In the genomic region with DNA sequence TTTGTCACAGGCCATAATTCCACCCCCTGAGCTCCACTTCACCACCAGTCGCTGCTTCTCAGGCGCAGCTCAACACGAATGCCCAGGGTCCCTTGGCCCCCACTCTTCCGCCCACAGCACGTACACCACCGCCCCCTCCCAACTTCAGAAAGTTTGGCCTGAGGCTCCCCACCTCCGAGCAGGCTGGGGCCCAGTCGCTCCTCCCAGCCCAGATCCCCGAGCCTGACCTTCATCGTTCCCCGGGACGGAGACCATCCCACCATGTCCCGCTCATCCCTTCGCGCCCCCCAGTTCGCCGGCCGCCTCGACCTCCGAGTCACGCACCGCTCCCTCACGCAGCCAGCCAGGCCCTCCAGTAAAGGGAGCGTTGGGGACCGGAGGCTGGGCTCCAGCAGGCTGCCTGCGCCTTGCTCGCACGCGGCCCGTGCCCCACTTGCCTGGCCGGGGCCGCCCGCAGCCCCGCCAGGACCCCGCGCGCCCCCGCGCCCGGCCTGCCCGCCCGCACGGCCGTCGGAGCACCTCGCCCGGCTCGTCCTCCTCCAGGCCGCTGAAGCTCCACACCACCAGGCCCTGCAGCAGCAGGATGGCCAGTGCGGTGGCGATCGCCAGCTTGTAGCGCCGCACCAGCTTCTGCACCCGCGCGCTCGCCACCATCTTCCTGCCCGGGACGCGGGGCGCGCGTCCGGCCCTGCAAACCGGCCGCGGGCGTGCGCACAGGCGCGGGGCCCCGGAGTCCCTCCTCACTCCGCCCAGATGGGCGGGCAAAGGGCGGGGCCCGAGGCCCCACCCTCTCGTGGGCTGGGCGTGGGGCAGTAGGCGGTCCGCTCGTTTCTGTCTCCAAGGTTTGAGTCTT, we compare ENCODE assay signal across 8 mouse cellular contexts. TPM values are rescaled to one million over a fixed set of nuclear protein-coding genes. Genes with fewer than 3 reads are reported as not detected.
DNase-seq lines count a peak whose midpoint lies in the region; ATAC-seq lines count a peak whose summit lies in the region.

Gene Xylt2 (minus strand): TSS at position 762 of the 853 bp plus-strand sequence.

- DNase-seq in adrenal gland, adult (ENCODE audit: inconsistent age in 2 of 2, low spot score in 1 of 2), result peak; percentile 95 to 97
- peak; percentile 96 for DNase-seq in embryo, embryonic 10.5 days (ENCODE audit: low spot score)
- DNase-seq in gastrocnemius, postnatal 25 days, result peak; percentile 94
- peak; percentile 95 for DNase-seq in intestine, embryonic 14.5 days (ENCODE audit: low spot score)
- peak; percentile 88 to 90 for DNase-seq in left cerebral cortex, postnatal 14 days (ENCODE audit: low spot score in 2 of 2)
- peak; percentile 95 for DNase-seq in mesoderm, embryonic 11.5 days (ENCODE audit: low read depth, low spot score)
- peak; percentile 78 to 81 for DNase-seq in right cerebral cortex, postnatal 36 days (ENCODE audit: low spot score in 2 of 2)
- peak; percentile 88 for DNase-seq in yolk sac, embryonic 10.5 days (ENCODE audit: low spot score)

- H3K9ac ChIP-seq in intestine, embryonic 14.5 days (ENCODE audit: low read length), result peak within 1 kb of the TSS; percentile 93

- H3K4me2 ChIP-seq in intestine, embryonic 14.5 days (ENCODE audit: low read length), result peak within 1 kb of the TSS; percentile 68

- H3K27me3 ChIP-seq in intestine, embryonic 14.5 days (replicated peaks; ENCODE audit: control insufficient read depth, insufficient read depth, low read length), result no peaks in the 10 kb centered on the region

- H3K4me3 ChIP-seq in intestine, embryonic 14.5 days (ENCODE audit: low read depth, low read length), result peak within 1 kb of the TSS; percentile 92

- WGBS in intestine, embryonic 14.5 days, result under 1% methylated on average over 73 of the region's 82 CpGs

- intact Hi-C loops in left cerebral cortex, postnatal 14 days (cut with DNase I), result no loop called here

- H3K9me3 ChIP-seq in intestine, embryonic 14.5 days (ENCODE audit: control insufficient read depth, low read length), result no peaks in the 10 kb centered on the region

- H3K27ac ChIP-seq in intestine, embryonic 14.5 days (ENCODE audit: low read depth), result peak within 1 kb of the TSS; percentile 84

- H3K36me3 ChIP-seq in intestine, embryonic 14.5 days (ENCODE audit: control insufficient read depth, insufficient read depth, low read length), result no peaks in the 10 kb centered on the region

- peaks cover 29% of the 10 kb centered on the region for H3K4me1 ChIP-seq in intestine, embryonic 14.5 days (replicated peaks; ENCODE audit: control insufficient read depth, insufficient read depth, low read length)

- ATAC-seq in intestine, embryonic 14.5 days (replicated peaks; ENCODE audit: low FRiP score, low TSS enrichment, low read depth), result peak; percentile 95

RNA-seq across cellular contexts. Expression of gene Xylt2, which starts in this region (rescaled TPM):
- total RNA-seq in gastrocnemius, postnatal 25 days (2021), result 1 to 10 TPM; 4.0 to 5.1 TPM
- polyA plus RNA-seq in intestine, embryonic 14.5 days (2014; fragmentation: Nextera tagmentation; extraction: Ambion mirVana), result 19.9 and 21.1 TPM in 2 replicates
- 10 to 100 TPM; 23.1 to 25.8 TPM for total RNA-seq in left cerebral cortex, postnatal 14 days (2021)

Comparison
In these comparisons a context has a peak if more than half of its experiments do, and no peak if none do; other contexts are left out.
1. Peak in every context shown above with its lines: DNase-seq, ATAC-seq, H3K4me3 ChIP-seq and H3K27ac ChIP-seq.